Mouse (Mus musculus) liver, embryonic 14.5 days (tissue): ENCODE results near the gene Ankrd9. TPM values are rescaled to one million over a fixed set of nuclear protein-coding genes. Genes with fewer than 3 reads are reported as not detected.

Experiments
- ATAC-seq: fragments of 200-750 bp; cut with Nextera tagmentation; 2 replicates; pipeline ENCODE4 v1.8.0; 2017; ENCODE audit warnings: moderate number of reproducible peaks, mild to moderate bottlenecking, moderate library complexity; ENCODE audit not compliant: insufficient read depth
- DNase-seq, 3 experiments: peaks; one replicate each; pipeline ENCODE4 v3.0.0-alpha.2; 2012 to 2013; ENCODE audit warnings: low read depth in 3 of 3, low spot score in 3 of 3
- H3K27ac ChIP-seq: fragments of 300-500 bp; sonication (generic); 2 replicates; pipeline ENCODE4 v1.5.1; 2014; ENCODE audit warnings: moderate library complexity, mild to moderate bottlenecking, control low read depth, inconsistent platforms
- H3K27me3 ChIP-seq: fragments of 300-500 bp; sonication (generic); 2 replicates; pipeline ENCODE4 v1.6.1; 2014; ENCODE audit warnings: mild to moderate bottlenecking, low read length, moderate library complexity; ENCODE audit not compliant: control insufficient read depth, insufficient read depth
- H3K36me3 ChIP-seq: fragments of 300-500 bp; sonication (generic); replicated peaks from 2 replicates; pipeline ENCODE4 v1.6.1; 2014; ENCODE audit warnings: low read depth; ENCODE audit not compliant: control insufficient read depth, insufficient read depth
- H3K4me1 ChIP-seq, 2 experiments: fragments of 200-500 bp in 1 of 2; fragments of 300-500 bp in 1 of 2; sonication (generic) in 1 of 2; replicated peaks; 2 replicates each; pipeline ENCODE4 v1.6.1; 2012 to 2014; ENCODE audit warnings: antibody characterized with exemption in 1 of 2, inconsistent platforms in 1 of 2, low read length in 1 of 2; ENCODE audit not compliant: control insufficient read depth in 2 of 2, insufficient read depth in 2 of 2
- H3K4me2 ChIP-seq: fragments of 300-500 bp; sonication (generic); 2 replicates; pipeline ENCODE4 v1.6.1; 2014; ENCODE audit warnings: low read depth, mild to moderate bottlenecking, control low read depth, moderate library complexity
- H3K4me3 ChIP-seq, 2 experiments: fragments of 200-500 bp in 1 of 2; fragments of 300-500 bp in 1 of 2; sonication (generic) in 1 of 2; 2 replicates each; pipeline ENCODE4 v1.5.1; 2012 to 2014; ENCODE audit warnings: low read depth in 2 of 2, low read length in 2 of 2, mild to moderate bottlenecking in 2 of 2, control low read depth in 1 of 2, inconsistent platforms in 1 of 2, moderate library complexity in 1 of 2; ENCODE audit not compliant: insufficient read depth in 1 of 2
- H3K9ac ChIP-seq: fragments of 300-500 bp; sonication (generic); replicated peaks from 2 replicates; pipeline ENCODE4 v1.6.1; 2014; ENCODE audit warnings: mild to moderate bottlenecking, control low read depth, moderate library complexity
- H3K9me3 ChIP-seq: fragments of 300-500 bp; sonication (generic); 2 replicates; pipeline ENCODE4 v1.6.1; 2016; ENCODE audit warnings: low read length, mixed read lengths; ENCODE audit not compliant: control insufficient read depth
- CTCF ChIP-seq: IDR thresholded peaks from 2 replicates; pipeline ENCODE4 v1.5.1; 2016; ENCODE audit warnings: antibody characterized with exemption, low read depth, control low read depth
- EP300 ChIP-seq: IDR thresholded peaks from 2 replicates; pipeline ENCODE4 v1.6.1; 2016; ENCODE audit warnings: antibody characterized with exemption, low read depth
- WGBS: fragments of 180-500 bp; shearing (Covaris S2); extraction: QIAGEN DNeasy Blood & Tissue Kit; methylation state at CpG from one replicate; pipeline ENCODE4 v1.1.7; 2014; ENCODE audit not compliant: insufficient replicate concordance; 5-methylcytosine and 5-hydroxymethylcytosine counted together
- polyA plus RNA-seq, 2 experiments: library from polyadenylated mRNA; depleted of rRNA in 1 of 2; stranded (reverse) in 1 of 2; unstranded in 1 of 2; fragments of >200 nt; fragmentation: Nextera tagmentation in 1 of 2; extraction: Ambion mirVana in 1 of 2; gene quantifications; 2 replicates each; pipeline versions ENCODE4 v1.2.1 to v1.2.3; 2012 to 2014

Gene Ankrd9
- polyA plus RNA-seq, 2 experiments, result 41.8 to 47.4 TPM

GRCm38 (mm10) chr12:110975385-110975784 is 3.5 kb downstream of the Ankrd9 start:
- Histone ChIP-seq H3K9ac (peak overlapping the region; percentile 60), H3K4me3 (peak overlapping the region; percentile 91 to 96), H3K27ac (peak overlapping the region; percentile 95), H3K4me2 (peak overlapping the region; percentile 90), H3K9me3 (no peaks in the 10 kb centered on the region), H3K27me3 (no peaks in the 10 kb centered on the region), H3K4me1 (peaks cover 70 to 74% of the 10 kb centered on the region in 2 experiments), H3K36me3 (peaks cover 59% of the 10 kb centered on the region)
- TF ChIP-seq CTCF (no peak), EP300 (no peak)
- WGBS, result 81% methylated on average over 5 of the region's 5 CpGs
- DNase-seq, result no peak
- ATAC-seq, result no peak

- Histone ChIP-seq H3K36me3 (peaks cover 66% of the 10 kb centered on the region), H3K9ac (peak overlapping the region; percentile 60), H3K9me3 (no peaks in the 10 kb centered on the region), H3K4me3 (peak overlapping the region; percentile 91 to 96), H3K4me1 (peaks cover 65 to 69% of the 10 kb centered on the region in 2 experiments), H3K4me2 (peak overlapping the region; percentile 90), H3K27me3 (no peaks in the 10 kb centered on the region), H3K27ac (peak overlapping the region; percentile 95)
- 17% methylated on average over 6 of the region's 6 CpGs for WGBS
- no peak for DNase-seq
- TF ChIP-seq CTCF (no peak), EP300 (no peak)
- no peak for ATAC-seq
These were observed 4.1 kb downstream of the Ankrd9 start for GRCm38 (mm10) chr12:110974726-110975125.

- Histone ChIP-seq H3K27ac (peak overlapping the region; percentile 95), H3K9me3 (no peaks in the 10 kb centered on the region), H3K36me3 (peaks cover 69% of the 10 kb centered on the region), H3K9ac (peak overlapping the region; percentile 60), H3K4me3 (peak overlapping the region; percentile 39 to 91), H3K4me2 (peak overlapping the region; percentile 90), H3K27me3 (no peaks in the 10 kb centered on the region), H3K4me1 (peaks cover 61 to 65% of the 10 kb centered on the region in 2 experiments)
- DNase-seq, result peak; percentile 96 to 98 (median 97)
- TF ChIP-seq CTCF, result no peak
- peak; percentile 99 for TF ChIP-seq EP300
- ATAC-seq, result peak; percentile 82
- WGBS, result 17% methylated on average over 7 of the region's 7 CpGs
These were observed 4.5 kb downstream of the Ankrd9 start for GRCm38 (mm10) chr12:110974295-110974694.

GRCm38 (mm10) chr12:110973829-110974228 is 5.0 kb downstream of the Ankrd9 start:
- H3K27ac ChIP-seq, result peak overlapping the region; percentile 95
- no peaks in the 10 kb centered on the region for H3K9me3 ChIP-seq
- H3K4me2 ChIP-seq, result peak overlapping the region; percentile 90
- peak overlapping the region; percentile 57 for H3K9ac ChIP-seq
- TF ChIP-seq CTCF (no peak), EP300 (no peak)
- 42% methylated on average over 4 of the region's 4 CpGs for WGBS
- peaks cover 59 to 64% of the 10 kb centered on the region in 2 experiments for H3K4me1 ChIP-seq
- H3K4me3 ChIP-seq, result peak overlapping the region; percentile 39 to 42
- DNase-seq, result no peak
- peaks cover 71% of the 10 kb centered on the region for H3K36me3 ChIP-seq
- H3K27me3 ChIP-seq, result no peaks in the 10 kb centered on the region
- ATAC-seq, result peak; percentile 27; the same call in 1 of the 2 replicates

GRCm38 (mm10) chr12:110971972-110972371 is 6.9 kb downstream of the Ankrd9 start:
- Histone ChIP-seq H3K9me3 (no peaks in the 10 kb centered on the region), H3K4me2 (peak overlapping the region; percentile 61), H3K27ac (peak overlapping the region; percentile 68), H3K36me3 (peaks cover 65% of the 10 kb centered on the region), H3K4me1 (peaks cover 60 to 62% of the 10 kb centered on the region in 2 experiments), H3K9ac (peak overlapping the region; percentile 49), H3K27me3 (no peaks in the 10 kb centered on the region), H3K4me3 (no peak overlapping the region)
- WGBS, result 33% methylated on average over 5 of the region's 5 CpGs
- TF ChIP-seq EP300 (0 out of 2 replicates have a peak, but pooled peaks have one; percentile 6), CTCF (no peak)
- no peak for DNase-seq
- ATAC-seq, result no peak
